Mouse (Mus musculus): ENCODE data around the gene Arpc4. TPM values are rescaled to one million over a fixed set of nuclear protein-coding genes. Genes with fewer than 3 reads are reported as not detected.

Gene Arpc4
- polyA plus RNA-seq, 1 experiment from 2014 or later = 203 TPM

GRCm38 (mm10) chr6:113368124-113368523, 9.8 kb upstream of the Arpc4 start:
- Histone ChIP-seq H3K9ac (replicated peaks; ENCODE audit: low read length) (no peak overlapping the region), H3K4me1 (ENCODE audit: control insufficient read depth, insufficient read depth, low read length) (no peaks in the 10 kb centered on the region), H3K9me3 (replicated peaks; ENCODE audit: control insufficient read depth, low read length) (no peaks in the 10 kb centered on the region), H3K4me2 (ENCODE audit: low read depth, low read length) (no peak overlapping the region), H3K36me3 (replicated peaks; ENCODE audit: control insufficient read depth, insufficient read depth, low read depth, low read length) (peaks cover 3% of the 10 kb centered on the region; the same call in 1 of the 2 replicates), H3K4me3 (ENCODE audit: low read depth, low read length) (no peak overlapping the region), H3K27ac (replicated peaks; ENCODE audit: low read depth, low read length) (no peak overlapping the region), H3K27me3 (ENCODE audit: control insufficient read depth, insufficient read depth, low read length) (no peaks in the 10 kb centered on the region)
- DNase-seq (ENCODE audit: low spot score) (no peak), ATAC-seq (replicated peaks; ENCODE audit: insufficient number of reproducible peaks, low FRiP score, low TSS enrichment, low read depth) (no peak)
- 88% methylated on average over 7 of the region's 7 CpGs for WGBS

- no peak overlapping the region for H3K27ac ChIP-seq (replicated peaks; ENCODE audit: low read depth, low read length)
- H3K4me3 ChIP-seq (ENCODE audit: low read depth, low read length) = no peak overlapping the region
- no peak for DNase-seq (ENCODE audit: low spot score)
- ATAC-seq (replicated peaks; ENCODE audit: insufficient number of reproducible peaks, low FRiP score, low TSS enrichment, low read depth) = no peak
- H3K36me3 ChIP-seq (replicated peaks; ENCODE audit: control insufficient read depth, insufficient read depth, low read depth, low read length) = peaks cover 3% of the 10 kb centered on the region; the same call in 1 of the 2 replicates
- no peaks in the 10 kb centered on the region for H3K27me3 ChIP-seq (ENCODE audit: control insufficient read depth, insufficient read depth, low read length)
- H3K4me2 ChIP-seq (ENCODE audit: low read depth, low read length) = no peak overlapping the region
- 85% methylated on average over 5 of the region's 5 CpGs for WGBS
- no peaks in the 10 kb centered on the region for H3K4me1 ChIP-seq (ENCODE audit: control insufficient read depth, insufficient read depth, low read length)
- H3K9ac ChIP-seq (replicated peaks; ENCODE audit: low read length) = no peak overlapping the region
- no peaks in the 10 kb centered on the region for H3K9me3 ChIP-seq (replicated peaks; ENCODE audit: control insufficient read depth, low read length)
Observed at GRCm38 (mm10) chr6:113368577-113368976, 9.3 kb upstream of the Arpc4 start.

GRCm38 (mm10) chr6:113370194-113370929, 7.6 kb upstream of the Arpc4 start:
- Histone ChIP-seq H3K4me1 (ENCODE audit: control insufficient read depth, insufficient read depth, low read length) (no peaks in the 10 kb centered on the region), H3K4me2 (ENCODE audit: low read depth, low read length) (no peak overlapping the region), H3K36me3 (replicated peaks; ENCODE audit: control insufficient read depth, insufficient read depth, low read depth, low read length) (peaks cover 7% of the 10 kb centered on the region), H3K9ac (replicated peaks; ENCODE audit: low read length) (no peak overlapping the region), H3K9me3 (replicated peaks; ENCODE audit: control insufficient read depth, low read length) (no peaks in the 10 kb centered on the region), H3K4me3 (ENCODE audit: low read depth, low read length) (no peak overlapping the region), H3K27ac (replicated peaks; ENCODE audit: low read depth, low read length) (no peak overlapping the region), H3K27me3 (ENCODE audit: control insufficient read depth, insufficient read depth, low read length) (no peaks in the 10 kb centered on the region)
- 92% methylated on average over 20 of the region's 20 CpGs for WGBS
- no peak for DNase-seq (ENCODE audit: low spot score)
- ATAC-seq (replicated peaks; ENCODE audit: insufficient number of reproducible peaks, low FRiP score, low TSS enrichment, low read depth) = no peak

GRCm38 (mm10) chr6:113373491-113373890, 4.4 kb upstream of the Arpc4 start:
- DNase-seq (ENCODE audit: low spot score) = no peak
- no peak overlapping the region for H3K27ac ChIP-seq (replicated peaks; ENCODE audit: low read depth, low read length)
- no peak overlapping the region for H3K4me2 ChIP-seq (ENCODE audit: low read depth, low read length)
- H3K9ac ChIP-seq (replicated peaks; ENCODE audit: low read length) = no peak overlapping the region
- H3K36me3 ChIP-seq (replicated peaks; ENCODE audit: control insufficient read depth, insufficient read depth, low read depth, low read length) = peaks cover 7% of the 10 kb centered on the region
- H3K27me3 ChIP-seq (ENCODE audit: control insufficient read depth, insufficient read depth, low read length) = no peaks in the 10 kb centered on the region
- H3K4me3 ChIP-seq (ENCODE audit: low read depth, low read length) = no peak overlapping the region
- no peaks in the 10 kb centered on the region for H3K9me3 ChIP-seq (replicated peaks; ENCODE audit: control insufficient read depth, low read length)
- H3K4me1 ChIP-seq (ENCODE audit: control insufficient read depth, insufficient read depth, low read length) = no peaks in the 10 kb centered on the region
- ATAC-seq (replicated peaks; ENCODE audit: insufficient number of reproducible peaks, low FRiP score, low TSS enrichment, low read depth) = no peak
- WGBS = 93% methylated on average over 4 of the region's 4 CpGs

- no peak; the same call in 1 of the 2 replicates for ATAC-seq (replicated peaks; ENCODE audit: insufficient number of reproducible peaks, low FRiP score, low TSS enrichment, low read depth)
Observed at GRCm38 (mm10) chr6:113377172-113377495, 781 bp upstream of the Arpc4 start.

DNA sequence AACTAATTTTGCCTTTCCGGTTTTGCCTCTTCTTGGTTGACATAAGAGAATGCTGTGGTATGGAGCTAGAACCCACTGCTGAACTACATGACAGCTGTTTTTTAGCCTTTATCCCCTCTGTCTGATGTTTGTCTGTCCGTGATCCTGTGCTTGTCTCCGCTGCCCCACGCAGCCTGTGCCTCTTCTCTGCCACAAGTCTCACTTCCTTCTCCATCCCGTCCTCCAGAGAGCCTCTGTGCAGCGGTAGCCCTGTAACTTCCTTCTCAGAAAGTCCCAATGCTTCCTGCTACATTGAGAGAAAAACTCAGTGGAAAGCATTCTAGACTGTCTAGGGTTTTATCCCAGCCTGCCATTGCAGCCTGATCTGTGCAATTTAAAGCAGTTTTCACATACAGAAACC, 1.3 kb downstream of the Arpc4 start:
- DNase-seq (ENCODE audit: low spot score) (no peak), ATAC-seq (replicated peaks; ENCODE audit: insufficient number of reproducible peaks, low FRiP score, low TSS enrichment, low read depth) (no peak)
- Histone ChIP-seq H3K27me3 (ENCODE audit: control insufficient read depth, insufficient read depth, low read length) (no peaks in the 10 kb centered on the region), H3K4me3 (ENCODE audit: low read depth, low read length) (peak overlapping the region; percentile 88), H3K4me1 (ENCODE audit: control insufficient read depth, insufficient read depth, low read length) (no peaks in the 10 kb centered on the region), H3K9ac (replicated peaks; ENCODE audit: low read length) (no peak overlapping the region), H3K4me2 (ENCODE audit: low read depth, low read length) (peak overlapping the region; percentile 54; the same call in 1 of the 2 replicates), H3K27ac (replicated peaks; ENCODE audit: low read depth, low read length) (no peak overlapping the region), H3K36me3 (replicated peaks; ENCODE audit: control insufficient read depth, insufficient read depth, low read depth, low read length) (peaks cover 11% of the 10 kb centered on the region), H3K9me3 (replicated peaks; ENCODE audit: control insufficient read depth, low read length) (no peaks in the 10 kb centered on the region)
- 87% methylated on average over 6 of the region's 6 CpGs for WGBS

More at GRCm38 (mm10) chr6:113377172-113377495, 781 bp upstream of the Arpc4 start:
- Histone ChIP-seq H3K27ac (replicated peaks; ENCODE audit: low read depth, low read length) (peak overlapping the region; percentile 82), H3K4me2 (ENCODE audit: low read depth, low read length) (peak overlapping the region; percentile 54), H3K4me1 (ENCODE audit: control insufficient read depth, insufficient read depth, low read length) (no peaks in the 10 kb centered on the region), H3K36me3 (replicated peaks; ENCODE audit: control insufficient read depth, insufficient read depth, low read depth, low read length) (peaks cover 7% of the 10 kb centered on the region), H3K9ac (replicated peaks; ENCODE audit: low read length) (peak overlapping the region; percentile 87), H3K4me3 (ENCODE audit: low read depth, low read length) (peak overlapping the region; percentile 88), H3K27me3 (ENCODE audit: control insufficient read depth, insufficient read depth, low read length) (no peaks in the 10 kb centered on the region), H3K9me3 (replicated peaks; ENCODE audit: control insufficient read depth, low read length) (no peaks in the 10 kb centered on the region)
- WGBS = 9% methylated on average over 7 of the region's 7 CpGs
- DNase-seq (ENCODE audit: low spot score) = no peak

GRCm38 (mm10) chr6:113380480-113380879, 2.6 kb downstream of the Arpc4 start:
- Histone ChIP-seq H3K4me3 (ENCODE audit: low read depth, low read length) (no peak overlapping the region), H3K9me3 (replicated peaks; ENCODE audit: control insufficient read depth, low read length) (no peaks in the 10 kb centered on the region), H3K4me2 (ENCODE audit: low read depth, low read length) (no peak overlapping the region), H3K36me3 (replicated peaks; ENCODE audit: control insufficient read depth, insufficient read depth, low read depth, low read length) (peaks cover 16% of the 10 kb centered on the region), H3K9ac (replicated peaks; ENCODE audit: low read length) (no peak overlapping the region), H3K4me1 (ENCODE audit: control insufficient read depth, insufficient read depth, low read length) (no peaks in the 10 kb centered on the region), H3K27me3 (ENCODE audit: control insufficient read depth, insufficient read depth, low read length) (no peaks in the 10 kb centered on the region), H3K27ac (replicated peaks; ENCODE audit: low read depth, low read length) (no peak overlapping the region)
- ATAC-seq (replicated peaks; ENCODE audit: insufficient number of reproducible peaks, low FRiP score, low TSS enrichment, low read depth) = no peak
- WGBS = 96% methylated on average over 11 of the region's 11 CpGs
- DNase-seq (ENCODE audit: low spot score) = no peak

DNA sequence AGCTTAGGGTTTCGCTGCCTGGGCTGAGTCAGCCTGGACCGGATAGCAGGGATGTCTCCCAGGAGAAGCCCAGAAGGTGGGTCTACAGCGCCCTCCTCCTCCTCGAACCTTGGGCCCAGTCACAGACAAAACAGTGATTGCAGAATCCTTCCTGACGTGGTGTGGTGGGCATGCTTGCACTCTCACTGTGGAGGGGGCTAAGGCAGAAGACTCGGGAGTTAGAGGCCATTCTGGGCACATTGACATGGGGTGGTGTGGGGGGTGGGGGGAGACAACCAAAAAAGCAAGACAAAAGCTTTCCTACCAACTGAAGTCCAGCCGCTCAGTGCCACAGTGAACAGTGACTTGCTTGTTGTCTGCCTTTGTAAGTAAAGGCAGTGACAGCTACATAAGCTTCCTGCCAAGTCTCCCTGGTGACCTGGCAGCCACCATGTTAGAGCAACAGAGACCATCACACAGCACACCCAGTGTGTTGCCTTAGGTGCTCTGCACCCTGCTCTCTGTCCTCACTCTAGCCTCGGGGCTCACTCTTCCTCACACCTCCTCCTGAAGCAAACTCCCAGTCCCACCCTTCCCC, 6.5 kb downstream of the Arpc4 start:
- Histone ChIP-seq H3K9ac (replicated peaks; ENCODE audit: low read length) (no peak overlapping the region), H3K4me3 (ENCODE audit: low read depth, low read length) (no peak overlapping the region), H3K4me2 (ENCODE audit: low read depth, low read length) (no peak overlapping the region), H3K27me3 (ENCODE audit: control insufficient read depth, insufficient read depth, low read length) (no peaks in the 10 kb centered on the region), H3K36me3 (replicated peaks; ENCODE audit: control insufficient read depth, insufficient read depth, low read depth, low read length) (peaks cover 20% of the 10 kb centered on the region), H3K9me3 (replicated peaks; ENCODE audit: control insufficient read depth, low read length) (no peaks in the 10 kb centered on the region), H3K4me1 (ENCODE audit: control insufficient read depth, insufficient read depth, low read length) (no peaks in the 10 kb centered on the region), H3K27ac (replicated peaks; ENCODE audit: low read depth, low read length) (no peak overlapping the region)
- no peak for ATAC-seq (replicated peaks; ENCODE audit: insufficient number of reproducible peaks, low FRiP score, low TSS enrichment, low read depth)
- no peak for DNase-seq (ENCODE audit: low spot score)
- WGBS = 88% methylated on average over 8 of the region's 8 CpGs
